Mouse (Mus musculus): Measurements from ENCODE around the gene Vash2. TPM values are rescaled to one million over a fixed set of nuclear protein-coding genes. Genes with fewer than 3 reads are reported as not detected.
"Not testable (repeated sequence)": the region's sequence is repeated elsewhere in the genome, so short reads cannot be mapped to it uniquely, and the experiment has no call there.

The Vash2 gene
- under 1 TPM; 0.35 to 0.56 TPM for total RNA-seq (2021)

DNA sequence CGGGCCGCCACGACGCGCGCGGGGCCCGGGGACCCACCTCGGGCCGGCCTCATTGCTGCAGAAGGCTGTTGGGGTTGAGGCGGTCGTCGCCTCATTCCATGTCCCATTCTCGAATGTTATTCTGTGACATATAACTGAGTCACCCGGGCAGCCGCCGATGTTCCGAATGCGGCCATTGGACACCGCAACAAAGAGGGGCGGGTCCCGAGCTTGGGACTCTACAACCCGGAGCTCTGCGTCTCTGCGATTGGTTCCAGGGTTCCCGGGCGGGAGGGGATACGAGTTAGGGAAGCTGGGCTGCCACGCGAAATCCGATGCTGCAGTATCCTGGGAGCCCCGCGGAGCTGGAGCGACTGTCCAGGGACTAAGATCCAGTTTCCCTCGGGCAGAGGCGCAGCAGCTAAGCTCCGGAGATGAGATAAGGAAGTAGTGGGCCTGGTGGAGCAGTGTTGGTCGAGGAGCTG lies at the start of gene Vash2:
Vash2 (minus strand) TSS at position 197 of the 464 bp plus-strand sequence.
- DNase-seq, result peak; percentile 73 to 76
- intact Hi-C loops (cut with DNase I), result no loop called here

DNA sequence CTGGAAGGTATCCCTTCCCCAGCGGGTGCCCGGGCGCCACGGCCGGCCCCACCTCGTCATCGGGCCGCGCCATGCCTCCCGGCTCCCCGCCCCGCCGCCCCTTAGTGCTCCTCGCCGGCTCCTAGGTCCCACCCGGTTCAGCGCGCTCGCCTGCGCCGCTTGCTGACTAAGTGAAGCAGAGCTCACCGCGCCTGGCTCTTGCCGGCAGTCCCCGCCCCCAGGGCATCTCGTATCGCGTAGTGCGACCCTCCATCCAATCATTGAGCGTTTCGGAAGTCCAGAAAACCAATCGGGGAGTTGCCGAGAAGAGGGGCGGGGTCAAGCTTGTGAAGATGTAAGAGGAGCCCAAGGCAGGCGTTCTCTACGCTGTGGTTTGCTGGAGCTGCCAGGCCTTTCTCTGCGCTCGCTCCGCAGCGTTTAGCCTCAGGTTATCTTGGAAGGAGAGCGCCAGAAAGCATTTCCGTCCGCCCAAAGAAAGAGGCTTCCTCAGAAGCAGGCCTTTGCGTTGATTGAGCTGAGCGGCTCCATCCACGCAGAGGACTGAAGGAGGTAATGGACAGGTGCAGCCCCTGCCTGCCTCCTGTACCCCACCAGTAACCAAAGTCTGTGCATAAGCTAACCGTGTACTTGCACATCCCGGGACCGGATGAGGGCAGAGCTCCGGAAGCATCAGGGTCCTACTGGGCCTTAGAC lies 47.1 kb upstream of the Vash2 start, which contains the start of gene Flvcr1:
Flvcr1 (minus strand) TSS at position 138 of the 693 bp plus-strand sequence.
- intact Hi-C loops (cut with DNase I), result loop anchor here (1.0 to 2.0 kb wide), 2 partner anchors 36 to 157 kb away; partner anchors contain the start of gene Tatdn3

DNA sequence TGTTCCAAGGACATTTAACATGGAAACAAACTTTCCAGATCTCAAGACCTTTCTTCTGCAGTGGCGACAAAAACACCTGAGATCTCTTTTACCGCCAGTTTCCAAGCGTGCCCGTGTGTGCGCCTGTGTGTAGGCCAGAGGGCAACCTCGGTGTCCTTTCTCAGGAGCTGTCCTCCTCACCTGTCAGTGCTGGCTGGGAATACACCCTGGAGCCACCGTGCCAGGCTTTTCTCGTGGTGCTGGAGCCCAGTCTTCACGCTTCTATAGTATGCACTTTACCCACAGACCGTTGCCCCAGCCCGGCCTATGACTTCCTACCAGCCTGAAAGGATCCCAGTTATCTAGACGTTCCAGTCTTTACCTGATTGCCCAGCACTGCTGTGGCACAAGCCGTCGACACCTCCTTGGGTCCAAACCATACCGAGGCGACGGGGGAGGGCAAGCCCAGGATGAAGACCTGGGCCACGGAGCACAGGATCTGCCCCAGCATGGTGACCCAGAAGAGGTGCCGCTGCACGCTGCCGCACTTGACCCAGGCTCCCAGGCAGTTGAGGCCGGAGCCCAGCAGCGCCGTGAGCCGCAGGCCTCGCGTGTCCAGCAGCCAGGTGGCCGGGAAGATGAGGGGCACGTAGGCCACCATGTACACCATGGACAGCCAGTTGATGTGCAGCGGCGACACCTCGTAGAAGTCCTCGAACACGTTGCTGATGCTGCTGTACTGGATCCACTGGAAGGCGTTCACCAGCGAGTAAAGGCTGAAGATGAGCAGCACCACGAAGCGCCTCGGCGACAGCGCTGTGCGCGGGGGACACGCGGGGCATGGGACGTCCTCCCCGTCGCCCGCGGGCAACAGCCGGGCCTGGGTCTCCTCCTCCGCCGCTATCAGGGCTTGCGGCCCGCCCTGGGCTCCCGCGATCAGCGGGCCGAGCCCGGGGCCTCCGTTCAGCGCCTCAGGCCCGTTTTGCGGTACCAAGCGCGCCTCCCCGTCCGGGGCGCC lies 46.2 kb upstream of the Vash2 start:
- peak in 1 of 2 experiments; percentile 7 for DNase-seq
- intact Hi-C loops (cut with DNase I), result loop anchor here (1.0 to 2.0 kb wide), 2 partner anchors 37 to 157 kb away; partner anchors contain the start of gene Tatdn3

More for the DNA sequence above, 47.1 kb upstream of the Vash2 start, which contains the start of gene Flvcr1:
- DNase-seq, result peak; percentile 96

DNA sequence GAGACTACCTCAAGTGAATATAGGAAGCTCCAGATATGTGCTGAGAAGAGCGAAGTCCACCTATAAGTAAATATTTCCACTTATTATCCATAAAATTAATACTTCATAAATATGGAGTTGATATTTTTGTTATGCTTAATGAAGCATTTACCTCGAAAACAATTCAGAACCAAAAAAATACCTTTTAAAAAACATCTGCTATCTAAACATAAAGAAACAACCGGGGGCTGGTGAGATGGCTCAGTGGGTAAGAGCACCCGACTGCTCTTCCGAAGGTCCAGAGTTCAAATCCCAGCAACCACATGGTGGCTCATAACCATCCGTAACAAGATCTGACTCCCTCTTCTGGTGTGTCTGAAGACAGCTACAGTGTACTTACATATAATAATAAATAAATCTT lies 44.7 kb upstream of the Vash2 start:
- DNase-seq; intact Hi-C loops (cut with DNase I): not testable (repeated sequence)

- intact Hi-C loops (cut with DNase I), result no loop called here
Measured at GRCm38 (mm10) chr1:191023140-191023539, 44.0 kb upstream of the Vash2 start.

DNA sequence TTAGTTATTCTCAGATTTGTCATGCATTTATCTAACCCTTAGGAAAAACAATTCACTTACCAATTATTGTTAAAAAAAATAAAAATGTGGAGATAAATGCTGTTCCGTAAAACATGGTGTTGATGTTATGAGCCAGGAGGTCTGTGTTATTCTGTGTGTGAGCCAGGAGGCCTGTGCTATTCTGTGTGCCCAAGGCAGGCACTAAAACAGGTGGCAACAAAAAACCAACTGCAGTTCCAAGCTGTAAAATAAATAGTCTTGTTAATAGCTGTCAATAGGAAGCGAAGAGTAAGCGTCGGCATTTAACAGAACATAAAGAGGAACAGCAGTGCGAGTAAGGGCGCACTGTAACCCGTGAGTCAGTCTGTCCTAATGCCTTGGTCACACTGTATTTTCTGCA lies 41.9 kb upstream of the Vash2 start:
- DNase-seq, result no peak
- intact Hi-C loops (cut with DNase I), result no loop called here

More at GRCm38 (mm10) chr1:191023140-191023539, 44.0 kb upstream of the Vash2 start:
- DNase-seq, result no peak

- no peak for DNase-seq
- intact Hi-C loops (cut with DNase I), result no loop called here
Measured at GRCm38 (mm10) chr1:191020217-191020924, 41.3 kb upstream of the Vash2 start.

GRCm38 (mm10) chr1:191019803-191020202 lies 40.7 kb upstream of the Vash2 start:
- intact Hi-C loops (cut with DNase I), result no loop called here
- DNase-seq, result no peak

- no peak for DNase-seq
- intact Hi-C loops (cut with DNase I), result no loop called here
Measured at GRCm38 (mm10) chr1:191014271-191014670, 35.2 kb upstream of the Vash2 start.

DNA sequence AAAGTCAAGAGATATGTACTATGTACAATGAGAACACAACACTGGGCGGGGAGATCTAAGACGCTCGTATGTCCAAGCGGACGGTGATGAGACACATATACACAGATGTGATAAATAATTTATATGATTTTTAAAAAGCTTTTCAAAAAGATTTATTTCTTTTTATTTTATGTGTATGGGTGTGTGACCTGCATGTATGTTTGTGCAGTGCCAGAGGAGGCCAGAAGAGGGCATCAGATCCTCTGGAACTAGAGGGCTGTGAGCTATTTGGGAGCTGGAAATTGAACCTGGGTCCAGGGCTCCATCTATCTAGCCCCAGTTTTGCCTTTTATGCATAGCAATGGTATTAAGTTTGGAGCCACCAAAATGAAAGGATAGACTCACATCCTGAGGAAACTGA lies 29.6 kb upstream of the Vash2 start:
- intact Hi-C loops (cut with DNase I), result no loop called here
- DNase-seq, result no peak

- intact Hi-C loops (cut with DNase I), result no loop called here
- no peak for DNase-seq
Measured at GRCm38 (mm10) chr1:191002201-191002600, 23.1 kb upstream of the Vash2 start.

DNA sequence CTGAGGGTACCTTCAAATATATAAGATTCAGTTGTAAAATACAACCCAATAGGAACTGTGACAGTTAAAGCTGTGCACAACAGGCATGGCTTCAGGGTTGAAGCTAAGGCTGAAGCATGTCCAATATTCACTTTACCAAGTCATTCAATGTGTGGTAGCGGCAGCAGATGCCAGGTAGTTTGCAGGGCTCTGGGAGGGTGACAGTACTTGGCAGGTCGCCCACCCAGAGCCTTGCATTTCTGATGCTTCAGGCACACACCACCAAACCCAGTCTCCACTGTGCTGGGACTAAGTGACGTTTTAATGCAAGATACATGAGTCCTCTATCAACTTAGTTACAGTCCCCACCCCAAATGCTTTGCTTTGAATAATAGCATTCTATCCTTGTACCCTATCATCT lies 21.6 kb upstream of the Vash2 start:
- intact Hi-C loops (cut with DNase I), result no loop called here
- no peak for DNase-seq

GRCm38 (mm10) chr1:190998027-190998426 lies 18.9 kb upstream of the Vash2 start:
- intact Hi-C loops (cut with DNase I), result no loop called here
- no peak for DNase-seq

GRCm38 (mm10) chr1:190996346-190996877 lies 17.3 kb upstream of the Vash2 start:
- intact Hi-C loops (cut with DNase I), result no loop called here
- DNase-seq, result no peak

DNA sequence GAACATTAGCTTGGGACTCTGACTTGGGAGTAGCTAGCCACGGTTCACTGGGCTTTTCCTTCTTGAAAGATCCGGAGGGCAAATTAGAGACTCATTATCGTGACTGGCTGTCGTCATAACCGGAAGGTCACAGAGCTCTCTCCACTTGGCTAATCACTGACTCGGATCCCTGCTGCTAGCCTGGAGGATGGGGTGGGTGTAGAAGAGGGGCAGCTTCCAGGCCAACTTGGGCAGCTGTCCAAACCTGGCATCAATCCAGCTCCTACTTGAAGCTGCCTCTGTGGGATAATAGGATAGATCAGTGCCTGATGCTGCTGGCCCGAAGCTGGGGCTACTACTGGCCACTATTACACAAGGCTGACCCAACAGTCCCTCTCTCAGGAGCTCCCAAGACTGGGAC lies 16.5 kb upstream of the Vash2 start:
- intact Hi-C loops (cut with DNase I), result no loop called here
- DNase-seq, result peak; percentile 40 to 62

DNA sequence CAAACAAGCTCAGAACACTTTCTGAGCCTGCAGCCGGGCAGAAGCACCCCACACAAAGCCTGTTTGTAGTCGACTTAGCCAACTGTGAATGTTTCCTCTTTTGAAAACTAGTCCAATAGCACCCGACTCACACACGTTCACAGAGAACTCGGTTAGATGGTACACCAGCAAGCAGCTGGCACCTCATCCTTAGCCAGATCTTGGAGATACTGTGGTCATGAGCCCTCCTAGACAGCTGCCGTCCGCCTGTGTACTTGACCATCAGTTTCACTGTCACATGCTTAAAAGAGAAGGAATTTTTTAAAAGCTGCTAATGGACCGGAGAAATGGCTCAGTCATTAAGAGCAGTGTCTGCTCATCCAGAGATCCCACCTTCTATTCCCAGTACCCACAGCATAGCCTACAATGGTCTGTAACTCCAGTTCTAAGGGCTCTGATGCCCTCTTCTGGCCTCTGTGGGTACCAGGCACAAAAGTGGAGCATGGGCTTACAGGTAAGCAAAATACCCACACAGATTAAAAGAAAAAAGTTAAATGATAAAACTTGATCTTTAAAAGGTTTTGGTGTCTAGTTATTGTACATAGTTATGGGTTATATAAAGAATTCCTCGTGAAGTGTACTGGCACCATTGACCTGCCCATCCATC lies 10.5 kb upstream of the Vash2 start:
- intact Hi-C loops (cut with DNase I), result loop anchor here (5.0 kb wide), 1 partner anchor 47 kb away; no protein-coding TSS in a partner anchor
- DNase-seq, result no peak

- intact Hi-C loops (cut with DNase I), result no loop called here
- DNase-seq, result no peak
Measured at GRCm38 (mm10) chr1:190981412-190981811, 2.3 kb upstream of the Vash2 start.

DNA sequence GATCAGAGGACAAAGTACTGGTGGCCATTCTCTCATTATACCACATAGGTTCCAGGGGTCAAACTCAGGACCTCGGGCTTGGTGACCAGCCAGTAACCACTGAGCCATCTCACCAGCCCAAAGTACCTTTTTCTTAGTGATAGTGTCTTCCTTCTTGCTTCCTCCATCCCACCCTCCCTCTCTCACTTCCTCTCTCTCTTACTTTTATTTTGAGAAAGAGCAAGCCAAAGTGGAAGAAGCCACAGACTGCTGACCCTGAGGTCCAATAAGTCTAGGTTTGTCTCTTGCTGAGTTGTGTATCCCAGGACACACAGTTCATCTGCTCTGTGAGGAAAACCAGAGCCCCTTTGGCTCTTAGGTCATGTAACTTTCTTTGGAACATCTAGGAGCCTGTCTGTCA lies 1.4 kb upstream of the Vash2 start:
- DNase-seq, result no peak
- intact Hi-C loops (cut with DNase I), result no loop called here

DNA sequence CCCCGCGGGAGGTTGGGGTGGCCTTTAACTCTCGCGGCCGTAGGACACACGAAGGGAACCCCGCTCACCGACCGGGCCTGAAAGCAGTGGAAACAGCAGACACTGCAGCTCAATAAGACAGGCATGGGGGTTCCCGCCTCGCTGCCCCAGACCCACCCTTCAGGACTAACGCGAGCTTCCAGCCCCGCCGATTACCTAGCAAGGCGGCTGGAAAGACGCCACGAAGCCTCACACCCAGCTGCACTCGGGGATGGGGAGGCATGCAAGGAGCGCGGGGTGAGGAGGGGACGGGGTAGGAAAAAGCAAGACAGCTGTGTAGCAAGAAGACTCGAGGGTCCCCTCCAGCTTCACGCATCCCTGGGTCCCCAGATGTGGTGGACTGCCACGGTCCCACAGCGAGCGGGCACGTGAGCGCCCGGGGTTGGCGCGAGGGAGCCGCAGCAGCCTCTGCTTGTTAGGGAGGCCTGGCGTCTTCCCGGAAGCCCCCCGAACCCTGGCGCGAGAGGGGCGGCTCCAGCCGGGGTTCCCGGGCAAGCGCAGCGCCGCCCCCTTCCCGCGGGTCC lies 504 bp downstream of the Vash2 start:
- peak; percentile 21 to 31 for DNase-seq
- intact Hi-C loops (cut with DNase I), result no loop called here

Measured in heart, postnatal 36 days (tissue).